Mouse (Mus musculus) embryonic facial prominence, embryonic 13.5 days (tissue): ENCODE data around the gene Gm42669. TPM values are rescaled to one million over a fixed set of nuclear protein-coding genes. Genes with fewer than 3 reads are reported as not detected.

Experiments used
- ATAC-seq: fragments of 200-750 bp; cut with Nextera tagmentation; 2 replicates; pipeline ENCODE4 v1.8.0; 2017; ENCODE audit warnings: low read depth; ENCODE audit not compliant: insufficient number of reproducible peaks, insufficient read depth, low FRiP score, low TSS enrichment
- H3K27ac ChIP-seq: fragments of 300-500 bp; sonication (generic); 2 replicates; pipeline ENCODE4 v1.5.1; 2015; ENCODE audit warnings: moderate library complexity, mild to moderate bottlenecking, inconsistent platforms
- H3K27me3 ChIP-seq: fragments of 300-500 bp; sonication (generic); 2 replicates; pipeline ENCODE4 v1.6.1; 2015; ENCODE audit warnings: mild to moderate bottlenecking, inconsistent platforms
- H3K36me3 ChIP-seq: fragments of 300-500 bp; sonication (generic); 2 replicates; pipeline ENCODE4 v1.6.1; 2015; ENCODE audit warnings: mild to moderate bottlenecking, inconsistent platforms
- H3K4me1 ChIP-seq: fragments of 300-500 bp; sonication (generic); 2 replicates; pipeline ENCODE4 v1.6.1; 2015; ENCODE audit warnings: inconsistent platforms
- H3K4me2 ChIP-seq: fragments of 300-500 bp; sonication (generic); 2 replicates; pipeline ENCODE4 v1.6.1; 2015; ENCODE audit warnings: moderate library complexity, mild to moderate bottlenecking, inconsistent platforms
- H3K4me3 ChIP-seq: fragments of 300-500 bp; sonication (generic); 2 replicates; pipeline ENCODE4 v1.5.1; 2015; ENCODE audit warnings: mild to moderate bottlenecking, inconsistent platforms
- H3K9ac ChIP-seq: fragments of 300-500 bp; sonication (generic); 2 replicates; pipeline ENCODE4 v1.6.1; 2015; ENCODE audit warnings: mild to moderate bottlenecking, inconsistent platforms
- H3K9me3 ChIP-seq: fragments of 300-500 bp; sonication (generic); 2 replicates; pipeline ENCODE4 v1.6.1; 2016; ENCODE audit warnings: inconsistent platforms
- WGBS: fragments of 180-500 bp; shearing (Covaris S2); methylation state at CpG from one replicate; pipeline ENCODE4 v1.1.7; 2015; ENCODE audit warnings: mixed read lengths; 5-methylcytosine and 5-hydroxymethylcytosine counted together
- polyA plus RNA-seq: library from polyadenylated mRNA; unstranded; fragments of >200 nt; fragmentation: Nextera tagmentation; extraction: Ambion mirVana; gene quantifications from 2 replicates; pipeline ENCODE4 v1.2.1, GENCODE M21; 2015

Gm42669 gene
- polyA plus RNA-seq, 1 experiment from 2014 or later = 0.66 TPM

DNA sequence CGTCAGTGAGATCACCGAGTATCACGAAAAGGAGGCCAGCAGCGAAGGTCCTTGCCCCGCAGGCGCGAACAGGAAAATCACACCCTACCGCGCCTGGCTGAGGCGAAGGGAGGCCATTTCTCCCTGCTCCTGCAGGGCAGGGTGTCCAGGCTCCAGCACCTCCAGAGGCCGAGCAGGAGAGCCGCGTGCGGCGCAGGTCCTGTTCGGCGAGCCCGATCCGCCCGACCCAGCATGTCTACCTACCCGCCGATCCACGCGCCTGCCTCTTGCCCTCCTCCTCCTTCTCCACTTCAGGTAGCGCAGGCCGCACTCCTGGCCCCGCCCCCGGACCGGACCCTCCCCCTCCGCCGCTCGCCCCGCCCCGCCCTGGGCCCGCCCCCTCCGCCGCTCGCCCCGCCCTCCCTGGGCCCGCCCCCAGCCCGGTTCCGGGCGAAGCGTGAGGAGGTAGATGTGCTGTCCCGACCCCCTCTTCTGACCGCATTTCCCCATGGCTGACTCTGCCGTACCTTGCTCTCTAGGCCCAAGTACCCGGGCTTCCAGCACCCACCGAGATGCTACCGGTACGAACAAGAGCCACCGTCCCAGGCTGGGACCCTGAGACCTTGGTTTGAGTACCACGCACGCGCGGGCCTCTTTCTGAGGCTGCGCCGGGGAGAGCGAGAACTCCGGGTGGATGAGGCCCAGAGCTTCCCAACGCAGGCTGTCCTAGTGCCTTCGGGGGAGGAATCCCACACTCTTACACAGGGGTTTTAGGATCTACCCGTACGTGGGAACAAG is 90.1 kb downstream of the Gm42669 start, which contains the start of the genes Rpap2 and Glmn:
Gene Rpap2 (plus strand): TSS at position 73 of the 777 bp plus-strand sequence.
Gene Glmn (minus strand): TSS at position 588 of the 777 bp plus-strand sequence.
- H3K27me3 ChIP-seq = no peaks in the 10 kb centered on the region
- WGBS = under 1% methylated on average over 50 of the region's 64 CpGs
- peak; percentile 93 for ATAC-seq
- H3K4me1 ChIP-seq = peaks cover 5% of the 10 kb centered on the region
- peak within 1 kb of the TSS; percentile 69 for H3K4me2 ChIP-seq
- H3K27ac ChIP-seq = peak within 1 kb of the TSS; percentile 89
- peak within 1 kb of the TSS; percentile 85 for H3K9ac ChIP-seq
- peak within 1 kb of the TSS; percentile 69 for H3K4me3 ChIP-seq
- H3K36me3 ChIP-seq = peaks cover 21% of the 10 kb centered on the region
- no peaks in the 10 kb centered on the region for H3K9me3 ChIP-seq

DNA sequence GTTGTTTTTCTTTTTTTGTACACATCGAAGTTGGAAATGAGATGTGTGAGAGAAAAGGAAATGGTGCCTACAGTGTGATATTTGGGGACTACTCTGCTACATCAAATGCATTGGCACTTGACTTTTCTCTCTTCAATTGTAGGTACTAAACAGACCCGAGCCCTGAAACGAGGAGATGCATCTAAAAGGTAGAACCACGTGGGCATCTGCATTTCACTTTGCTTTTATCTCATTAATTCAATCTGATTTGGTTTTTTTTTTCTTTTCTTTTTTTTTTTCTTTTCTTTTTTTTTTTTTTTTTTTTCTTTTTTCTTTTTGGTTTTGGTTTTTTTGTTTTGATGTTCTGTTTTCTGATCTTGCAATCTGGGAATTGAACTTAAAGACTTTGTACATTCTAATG is 91.0 kb downstream of the Gm42669 start:
- peak overlapping the region; percentile 69 for H3K4me2 ChIP-seq
- peaks cover 22% of the 10 kb centered on the region for H3K36me3 ChIP-seq
- ATAC-seq = no peak
- no peaks in the 10 kb centered on the region for H3K9me3 ChIP-seq
- H3K27me3 ChIP-seq = no peaks in the 10 kb centered on the region
- H3K4me3 ChIP-seq = peak overlapping the region; percentile 69
- peak overlapping the region; percentile 85; the same call in 1 of the 2 replicates for H3K9ac ChIP-seq
- H3K27ac ChIP-seq = peak overlapping the region; percentile 89; the same call in 1 of the 2 replicates
- 21% methylated on average over 4 of the region's 4 CpGs for WGBS
- H3K4me1 ChIP-seq = peaks cover 5% of the 10 kb centered on the region

DNA sequence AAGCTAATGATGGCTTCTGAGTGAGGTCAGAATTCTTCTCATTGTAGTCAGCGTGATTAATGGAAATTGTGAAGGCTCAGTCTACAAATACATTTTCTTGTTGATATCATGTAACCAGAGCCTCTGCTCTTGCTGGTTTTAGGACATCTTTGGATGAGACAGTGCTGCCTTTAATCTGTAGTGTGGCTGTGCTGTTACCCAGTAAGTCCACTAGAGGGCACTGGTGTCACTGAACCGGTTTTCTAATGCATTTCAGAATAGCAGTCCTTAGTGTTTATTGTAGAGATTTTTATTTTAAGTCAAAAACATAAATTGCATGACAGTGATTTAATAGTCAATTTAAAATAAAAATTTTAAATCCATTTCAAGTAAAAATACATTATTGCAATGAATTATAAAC is 103.8 kb downstream of the Gm42669 start:
- ATAC-seq = no peak
- peaks cover 25% of the 10 kb centered on the region for H3K36me3 ChIP-seq
- WGBS = 4% methylated on average over 2 of the region's 2 CpGs

DNA sequence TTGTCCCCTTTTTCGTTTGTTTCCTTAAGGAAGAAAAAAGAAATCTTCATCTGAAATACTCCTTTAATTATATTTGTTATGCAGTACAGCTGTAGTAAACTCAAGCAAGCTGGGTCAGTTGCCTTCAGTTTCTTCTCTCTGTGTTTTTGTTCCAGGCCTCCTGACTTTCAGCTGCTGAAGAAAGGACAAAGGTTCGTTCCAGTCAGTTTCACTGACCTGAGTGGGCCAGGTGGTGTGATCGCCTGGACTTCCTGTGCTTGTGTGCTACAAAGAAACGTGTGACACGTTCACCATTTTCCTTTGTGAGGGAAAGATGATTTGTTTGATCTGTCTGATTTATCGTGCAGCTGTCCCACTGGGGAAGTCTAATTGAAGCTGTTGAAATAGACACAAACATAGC is 110.6 kb downstream of the Gm42669 start:
- no peak overlapping the region for H3K9ac ChIP-seq
- no peak for ATAC-seq
- 79% methylated on average over 6 of the region's 6 CpGs for WGBS
- no peak overlapping the region for H3K4me3 ChIP-seq
- H3K27ac ChIP-seq = no peak overlapping the region
- no peaks in the 10 kb centered on the region for H3K4me1 ChIP-seq
- H3K27me3 ChIP-seq = no peaks in the 10 kb centered on the region
- no peaks in the 10 kb centered on the region for H3K9me3 ChIP-seq
- peaks cover 72% of the 10 kb centered on the region for H3K36me3 ChIP-seq
- H3K4me2 ChIP-seq = no peak overlapping the region

More for the DNA sequence above, 103.8 kb downstream of the Gm42669 start:
- H3K27ac ChIP-seq = no peak overlapping the region
- no peak overlapping the region for H3K4me3 ChIP-seq
- no peak overlapping the region for H3K4me2 ChIP-seq
- H3K27me3 ChIP-seq = no peaks in the 10 kb centered on the region
- H3K9me3 ChIP-seq = no peaks in the 10 kb centered on the region
- no peak overlapping the region for H3K9ac ChIP-seq
- no peaks in the 10 kb centered on the region for H3K4me1 ChIP-seq

DNA sequence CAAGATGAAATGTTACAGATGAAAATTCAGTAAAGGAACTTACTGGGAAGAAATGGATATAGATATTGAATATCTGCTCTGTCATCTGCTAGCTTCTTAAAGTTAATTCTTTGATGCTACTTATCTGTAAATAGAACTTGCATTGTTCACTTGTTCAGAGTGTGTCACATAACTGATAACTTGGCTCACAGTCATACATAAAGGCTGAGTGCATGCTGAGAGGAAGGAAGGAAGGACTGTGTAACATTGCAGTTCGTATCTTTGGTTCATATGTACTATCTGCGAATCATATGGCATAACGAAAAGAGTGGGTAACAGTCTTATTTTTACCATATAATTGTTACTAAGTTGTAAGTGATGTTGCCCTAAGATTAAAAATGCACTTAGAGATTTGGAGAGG is 113.9 kb downstream of the Gm42669 start:
- peaks cover 68% of the 10 kb centered on the region for H3K36me3 ChIP-seq

More for the DNA sequence above, 113.9 kb downstream of the Gm42669 start:
- H3K27ac ChIP-seq = no peak overlapping the region
- H3K4me3 ChIP-seq = no peak overlapping the region
- no peaks in the 10 kb centered on the region for H3K27me3 ChIP-seq
- H3K9me3 ChIP-seq = no peaks in the 10 kb centered on the region
- 95% methylated on average over 3 of the region's 3 CpGs for WGBS
- ATAC-seq = no peak
- H3K4me2 ChIP-seq = no peak overlapping the region
- H3K9ac ChIP-seq = no peak overlapping the region
- H3K4me1 ChIP-seq = no peaks in the 10 kb centered on the region

Other genes with a start within 250 kb of the Gm42669 start
- gene Tgfbr3, start 218.0 kb upstream of the Gm42669 start, polyA plus RNA-seq = 35.8 and 35.9 TPM in 2 replicates
- gene Brdt, start 176.5 kb upstream of the Gm42669 start, polyA plus RNA-seq = 6.6 and 6.9 TPM in 2 replicates
- 1.2 TPM in 2 replicates for gene Ephx4, start 104.9 kb upstream of the Gm42669 start, polyA plus RNA-seq
- gene Lpcat2b, start 76.1 kb upstream of the Gm42669 start, polyA plus RNA-seq = not detected in 2 replicates
- 5.9 and 6.2 TPM in 2 replicates for gene Btbd8, start 69.6 kb upstream of the Gm42669 start, polyA plus RNA-seq
- gene 1700028K03Rik, start 27.1 kb downstream of the Gm42669 start, polyA plus RNA-seq = 0.18 and 0.36 TPM in 2 replicates
- 22.4 and 24.2 TPM in 2 replicates for gene Rpap2, start 89.8 kb downstream of the Gm42669 start, polyA plus RNA-seq
- 36.7 and 39.2 TPM in 2 replicates for gene Glmn, start 90.3 kb downstream of the Gm42669 start, polyA plus RNA-seq
- not detected in 2 replicates for gene Gfi1, start 218.4 kb downstream of the Gm42669 start, polyA plus RNA-seq